Comparison of ENCODE assay signal across 8 mouse cellular contexts in the genomic region with DNA sequence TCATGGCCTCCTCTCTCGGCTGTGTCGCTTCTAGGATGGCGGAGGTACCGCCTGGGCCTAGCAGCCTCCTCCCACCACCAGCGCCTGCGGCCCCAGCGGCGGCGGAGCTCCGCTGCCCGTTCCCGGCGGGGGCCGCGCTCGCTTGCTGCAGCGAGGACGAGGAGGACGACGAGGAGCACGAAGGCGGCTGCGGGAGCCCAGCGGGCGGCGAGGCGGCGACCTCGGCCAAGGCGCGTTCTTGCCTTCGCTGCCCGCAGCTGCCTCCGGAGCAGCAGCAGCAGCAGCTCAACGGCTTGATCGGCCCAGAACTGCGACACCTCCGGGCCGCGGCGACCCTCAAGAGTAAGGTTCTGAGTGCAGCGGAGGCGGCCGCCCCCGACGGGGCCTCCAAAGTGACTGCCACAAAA. TPM values are rescaled to one million over a fixed set of nuclear protein-coding genes. Genes with fewer than 3 reads are reported as not detected.
DNase-seq lines count a peak whose midpoint lies in the region; ATAC-seq and TF ChIP-seq lines count a peak whose summit lies in the region.

No protein-coding gene starts in this region.

- H3K4me1 ChIP-seq in intestine, embryonic 16.5 days (ENCODE audit: control insufficient read depth, insufficient read depth, low read length): peaks cover 18% of the 10 kb centered on the region
- peaks cover 15% of the 10 kb centered on the region for H3K4me1 ChIP-seq in limb, embryonic 11.5 days (ENCODE audit: control insufficient read depth, insufficient read depth, low read length)
- peaks cover 41% of the 10 kb centered on the region for H3K4me1 ChIP-seq in midbrain, embryonic 10.5 days
- peaks cover 8% of the 10 kb centered on the region; the same call in 1 of the 2 replicates for H3K4me1 ChIP-seq in small intestine, adult 2 months (ENCODE audit: control insufficient read depth, insufficient read depth, insufficient read length, low read length)

- H3K9ac ChIP-seq in intestine, embryonic 16.5 days (ENCODE audit: low read depth, low read length): peak overlapping the region; percentile 97
- peak overlapping the region; percentile 94 for H3K9ac ChIP-seq in limb, embryonic 11.5 days (ENCODE audit: low read length)

- H3K27me3 ChIP-seq in intestine, embryonic 16.5 days (replicated peaks; ENCODE audit: control insufficient read depth, insufficient read depth, low read length): no peaks in the 10 kb centered on the region
- no peaks in the 10 kb centered on the region for H3K27me3 ChIP-seq in limb, embryonic 11.5 days (ENCODE audit: control insufficient read depth, insufficient read depth, low read length)
- H3K27me3 ChIP-seq in midbrain, embryonic 10.5 days (ENCODE audit: low read depth, poor library complexity, severe bottlenecking): no peaks in the 10 kb centered on the region
- no peaks in the 10 kb centered on the region for H3K27me3 ChIP-seq in small intestine, adult 2 months (ENCODE audit: control insufficient read depth, insufficient read depth, low read length)

- H3K4me2 ChIP-seq in intestine, embryonic 16.5 days (ENCODE audit: low read depth, low read length): peak overlapping the region; percentile 85
- H3K4me2 ChIP-seq in limb, embryonic 11.5 days (ENCODE audit: low read depth, severe bottlenecking): peak overlapping the region; percentile 92

- under 1% methylated on average over 46 of the region's 46 CpGs for WGBS in intestine, embryonic 16.5 days
- WGBS in limb, embryonic 11.5 days: under 1% methylated on average over 42 of the region's 46 CpGs
- under 1% methylated on average over 46 of the region's 46 CpGs for WGBS in midbrain, embryonic 10.5 days
- WGBS in small intestine, adult 2 months: under 1% methylated on average over 46 of the region's 46 CpGs

- H3K4me3 ChIP-seq in intestine, embryonic 16.5 days (ENCODE audit: low read length): peak overlapping the region; percentile 99
- peak overlapping the region; percentile 97 for H3K4me3 ChIP-seq in limb, embryonic 11.5 days (ENCODE audit: low read depth, low read length)
- H3K4me3 ChIP-seq in midbrain, embryonic 10.5 days: peak overlapping the region; percentile 99
- H3K4me3 ChIP-seq in small intestine, adult 2 months (ENCODE audit: low read depth, low read length): peak overlapping the region; percentile 99

- no peaks in the 10 kb centered on the region for H3K9me3 ChIP-seq in intestine, embryonic 16.5 days (ENCODE audit: control insufficient read depth, low read length)
- no peaks in the 10 kb centered on the region for H3K9me3 ChIP-seq in limb, embryonic 11.5 days (ENCODE audit: control insufficient read depth, low read length)
- H3K9me3 ChIP-seq in midbrain, embryonic 10.5 days (replicated peaks): no peaks in the 10 kb centered on the region

- no peak for TF ChIP-seq CTCF in small intestine, adult 2 months (IDR thresholded peaks at IDR 0.05; ENCODE audit: extremely low read depth, insufficient read length, insufficient replicate concordance, low read depth, low read length)

- no peaks in the 10 kb centered on the region for H3K36me3 ChIP-seq in intestine, embryonic 16.5 days (ENCODE audit: control insufficient read depth, insufficient read depth, low read length)
- no peaks in the 10 kb centered on the region for H3K36me3 ChIP-seq in limb, embryonic 11.5 days (ENCODE audit: control insufficient read depth, insufficient read depth, low read length)
- H3K36me3 ChIP-seq in midbrain, embryonic 10.5 days: peaks cover 24% of the 10 kb centered on the region
- H3K36me3 ChIP-seq in small intestine, adult 2 months (ENCODE audit: control insufficient read depth, insufficient read depth, low read length): 0 out of 2 replicates have a peak, but pooled peaks cover 1% of the 10 kb centered on the region

- no peak for TF ChIP-seq POLR2A in small intestine, adult 2 months (IDR thresholded peaks at IDR 0.05; ENCODE audit: low read depth, low read length)

- H3K27ac ChIP-seq in intestine, embryonic 16.5 days (ENCODE audit: low read length): peak overlapping the region; percentile 87
- H3K27ac ChIP-seq in limb, embryonic 11.5 days (replicated peaks; ENCODE audit: low read depth, low read length): peak overlapping the region; percentile 70
- peak overlapping the region; percentile 96 for H3K27ac ChIP-seq in midbrain, embryonic 10.5 days (replicated peaks)
- peak overlapping the region; percentile 78 for H3K27ac ChIP-seq in small intestine, adult 2 months (ENCODE audit: insufficient read depth, low read depth, low read length)

- DNase-seq in heart, adult 18-20 months: peak; percentile 52 to 59
- no peak for DNase-seq in heart, adult 11 months
- DNase-seq in gastrocnemius, adult 18-20 months (ENCODE audit: low spot score): peak; percentile 9
- peak; percentile 66 for DNase-seq in limb, embryonic 11.5 days (ENCODE audit: low spot score)
- DNase-seq in midbrain, embryonic 10.5 days (ENCODE audit: low spot score): peak; percentile 71

- ATAC-seq in common myeloid progenitor, adult 5-6 weeks (replicated peaks; ENCODE audit: low read depth, poor library complexity, severe bottlenecking): peak; percentile 39; the same call in 1 of the 2 replicates
- ATAC-seq in intestine, embryonic 16.5 days: peak; percentile 61
- ATAC-seq in limb, embryonic 11.5 days (ENCODE audit: insufficient number of reproducible peaks, low FRiP score, low TSS enrichment, low read depth): peak; percentile 66

RNA-seq across cellular contexts. Expression of a gene that starts 0.6 kb away (rescaled TPM):
- total RNA-seq in heart, adult 18-20 months (2021): 10 to 100 TPM; 18.3 to 22.9 TPM
- 43.6 and 53.3 TPM in 2 replicates for total RNA-seq in common myeloid progenitor, adult 5-6 weeks (2017)
- 10 to 100 TPM; 19.1 to 22.8 TPM for total RNA-seq in gastrocnemius, adult 18-20 months (2021)
- polyA plus RNA-seq in intestine, embryonic 16.5 days (2015; fragmentation: Nextera tagmentation; extraction: Ambion mirVana): 6.8 and 7.6 TPM in 2 replicates
- 15.4 and 15.5 TPM in 2 replicates for polyA plus RNA-seq in limb, embryonic 11.5 days (2014; fragmentation: Nextera tagmentation; extraction: Ambion mirVana)
- 10.4 and 11.1 TPM in 2 replicates for polyA plus RNA-seq in midbrain, embryonic 10.5 days (2016; fragmentation: Nextera tagmentation; extraction: Ambion mirVana)
- polyA plus RNA-seq in small intestine, adult 2 months (2012; rRNA removed): 1.9 and 3.7 TPM in 2 replicates
